Mouse (Mus musculus) limb, embryonic 14.5 days (tissue): ENCODE measurements around the gene Tbx2. TPM values are rescaled to one million over a fixed set of nuclear protein-coding genes. Genes with fewer than 3 reads are reported as not detected.

Experiments used
- ATAC-seq: fragments of 200-750 bp; cut with Nextera tagmentation; 2 replicates; pipeline ENCODE4 v1.8.0; 2017; ENCODE audit warnings: low read depth, moderate number of reproducible peaks, moderate TSS enrichment; ENCODE audit not compliant: low FRiP score
- DNase-seq: peaks from one replicate; pipeline ENCODE4 v3.0.0-alpha.2; 2015; ENCODE audit warnings: low spot score
- H3K27ac ChIP-seq: fragments of 300-500 bp; sonication (generic); replicated peaks from 2 replicates; pipeline ENCODE4 v1.5.1; 2014; ENCODE audit warnings: low read depth, mild to moderate bottlenecking, low read length, moderate library complexity, mixed read lengths
- H3K27me3 ChIP-seq: fragments of 300-500 bp; sonication (generic); 2 replicates; pipeline ENCODE4 v1.6.1; 2014; ENCODE audit warnings: low read length, mixed read lengths; ENCODE audit not compliant: control insufficient read depth, insufficient read depth
- H3K36me3 ChIP-seq: fragments of 300-500 bp; sonication (generic); 2 replicates; pipeline ENCODE4 v1.6.1; 2014; ENCODE audit warnings: mild to moderate bottlenecking, low read length, moderate library complexity, mixed read lengths; ENCODE audit not compliant: control insufficient read depth, insufficient read depth
- H3K4me1 ChIP-seq: fragments of 300-500 bp; sonication (generic); 2 replicates; pipeline ENCODE4 v1.6.1; 2014; ENCODE audit warnings: antibody characterized with exemption, low read length, mixed read lengths; ENCODE audit not compliant: control insufficient read depth, insufficient read depth
- H3K4me2 ChIP-seq: fragments of 300-500 bp; sonication (generic); replicated peaks from 2 replicates; pipeline ENCODE4 v1.6.1; 2014; ENCODE audit warnings: low read depth, mild to moderate bottlenecking, low read length, moderate library complexity; ENCODE audit not compliant: severe bottlenecking
- H3K4me3 ChIP-seq: fragments of 300-500 bp; sonication (generic); replicated peaks from 2 replicates; pipeline ENCODE4 v1.5.1; 2014; ENCODE audit warnings: low read length
- H3K9ac ChIP-seq: fragments of 300-500 bp; sonication (generic); 2 replicates; pipeline ENCODE4 v1.6.1; 2014; ENCODE audit warnings: mild to moderate bottlenecking, low read depth, low read length, moderate library complexity; ENCODE audit not compliant: severe bottlenecking
- H3K9me3 ChIP-seq: fragments of 300-500 bp; sonication (generic); 2 replicates; pipeline ENCODE4 v1.6.1; 2016; ENCODE audit warnings: low read length; ENCODE audit not compliant: control insufficient read depth
- POLR2A ChIP-seq: fragments of 200-500 bp; IDR thresholded peaks from 2 replicates; pipeline ENCODE4 v1.8.0; 2012; ENCODE audit warnings: inconsistent platforms, mild to moderate bottlenecking, moderate library complexity, borderline replicate concordance; ENCODE audit not compliant: insufficient read depth, insufficient read length; ENCODE audit errors: extremely low read depth
- whole genome bisulfite sequencing: fragments of 180-500 bp; shearing (Covaris S2); extraction: QIAGEN DNeasy Blood & Tissue Kit; methylation state at CpG from one replicate; pipeline ENCODE4 v1.1.7; 2014; 5-methylcytosine and 5-hydroxymethylcytosine counted together
- polyA plus RNA-seq, 2 experiments: library from polyadenylated mRNA; depleted of rRNA in 1 of 2; stranded (reverse) in 1 of 2; unstranded in 1 of 2; fragments of >200 nt; fragmentation: Nextera tagmentation in 1 of 2; extraction: Ambion mirVana in 1 of 2; gene quantifications; 2 replicates each; pipeline versions ENCODE4 v1.2.1 to v1.2.3; 2012 to 2014

Gene Tbx2
- polyA plus RNA-seq, 2 experiments, result 6.5 to 31.7 TPM

DNA sequence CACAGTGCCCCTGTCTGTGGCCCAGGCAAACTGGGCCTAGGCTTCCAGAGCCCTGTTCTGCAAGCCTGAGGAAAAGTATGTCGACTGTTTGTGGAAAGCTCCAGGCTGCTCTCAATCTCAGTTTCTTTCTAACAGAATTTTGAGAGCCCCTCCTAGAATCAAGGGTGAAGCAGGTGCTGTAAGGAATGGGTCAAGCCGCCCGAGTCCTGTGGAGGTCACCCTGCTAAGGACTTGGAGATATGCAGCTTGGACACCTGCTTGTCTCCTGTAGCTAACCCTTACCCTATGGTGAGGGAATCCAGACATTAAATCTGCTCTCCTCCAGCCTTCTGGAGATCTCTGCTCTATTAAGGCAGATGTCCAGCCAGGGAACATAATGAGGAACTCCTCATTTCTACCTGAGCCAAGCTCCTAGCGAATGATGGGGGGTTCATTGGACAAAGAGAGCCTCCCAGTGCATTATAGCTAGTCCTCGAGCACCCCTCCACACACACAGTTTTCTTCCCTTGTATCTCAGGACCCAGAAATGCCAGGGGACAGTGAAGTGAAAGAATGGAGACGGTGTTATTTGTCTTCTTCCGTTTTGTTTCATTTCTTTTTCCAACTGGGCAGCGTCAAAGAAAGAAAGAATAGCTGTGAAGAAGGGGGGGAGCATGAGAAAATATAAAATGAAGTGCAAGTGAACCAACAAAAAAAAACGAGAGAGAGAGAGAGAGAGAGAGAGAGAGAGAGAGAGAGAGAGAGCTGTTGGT is 2.8 kb downstream of the Tbx2 start:
- ATAC-seq (no peak), DNase-seq (no peak)
- TF ChIP-seq POLR2A, result no peak
- H3K27ac ChIP-seq, result peak overlapping the region; percentile 26; the same call in 1 of the 2 replicates
- H3K4me2 ChIP-seq, result peak overlapping the region; percentile 89
- peaks cover 73% of the 10 kb centered on the region for H3K27me3 ChIP-seq
- H3K4me1 ChIP-seq, result peaks cover 24% of the 10 kb centered on the region
- H3K9ac ChIP-seq, result peak overlapping the region; percentile 85
- H3K9me3 ChIP-seq, result no peaks in the 10 kb centered on the region
- peak overlapping the region; percentile 50 for H3K4me3 ChIP-seq
- peaks cover 26% of the 10 kb centered on the region for H3K36me3 ChIP-seq
- WGBS, result 12% methylated on average over 9 of the region's 9 CpGs

DNA sequence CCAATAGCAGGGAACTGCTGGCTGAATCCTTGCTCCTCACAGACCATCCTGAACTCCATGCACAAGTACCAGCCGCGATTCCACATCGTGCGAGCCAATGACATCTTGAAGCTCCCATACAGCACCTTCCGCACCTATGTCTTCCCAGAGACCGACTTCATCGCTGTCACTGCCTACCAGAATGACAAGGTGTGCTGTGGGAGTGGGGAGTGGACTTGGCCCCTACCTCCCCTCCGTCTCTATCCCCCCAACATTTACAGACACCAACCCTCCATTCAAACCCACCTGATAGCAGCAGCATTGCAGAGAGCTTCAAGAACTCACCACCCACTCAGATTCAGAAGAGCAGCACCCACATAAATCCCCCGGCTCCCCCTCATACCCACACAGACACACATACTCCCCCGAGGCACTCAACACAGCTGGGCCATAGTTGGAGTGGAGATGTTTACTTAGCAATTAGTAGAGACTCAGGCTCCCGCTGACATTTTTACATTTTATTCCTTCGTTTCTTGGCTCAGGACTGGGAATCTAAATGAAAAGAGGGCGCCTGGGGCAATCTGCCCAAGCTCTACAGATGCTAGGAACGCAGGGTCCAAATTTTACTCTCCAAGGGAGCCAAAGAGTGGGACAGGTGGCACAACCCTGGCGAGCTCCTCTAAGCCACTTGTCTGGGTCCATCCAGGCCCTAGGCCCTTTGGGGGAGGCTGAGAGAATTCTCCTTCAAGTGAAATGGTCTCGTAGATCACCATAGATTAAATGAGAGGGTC is 3.6 kb downstream of the Tbx2 start:
- Histone ChIP-seq H3K4me3 (peak overlapping the region; percentile 50), H3K36me3 (peaks cover 30% of the 10 kb centered on the region), H3K9me3 (no peaks in the 10 kb centered on the region), H3K9ac (peak overlapping the region; percentile 85), H3K27ac (peak overlapping the region; percentile 71; the same call in 1 of the 2 replicates), H3K27me3 (peaks cover 81% of the 10 kb centered on the region), H3K4me1 (peaks cover 27% of the 10 kb centered on the region; the same call in 1 of the 2 replicates), H3K4me2 (peak overlapping the region; percentile 89)
- no peak for ATAC-seq
- TF ChIP-seq POLR2A, result no peak
- no peak for DNase-seq
- WGBS, result 17% methylated on average over 16 of the region's 16 CpGs

DNA sequence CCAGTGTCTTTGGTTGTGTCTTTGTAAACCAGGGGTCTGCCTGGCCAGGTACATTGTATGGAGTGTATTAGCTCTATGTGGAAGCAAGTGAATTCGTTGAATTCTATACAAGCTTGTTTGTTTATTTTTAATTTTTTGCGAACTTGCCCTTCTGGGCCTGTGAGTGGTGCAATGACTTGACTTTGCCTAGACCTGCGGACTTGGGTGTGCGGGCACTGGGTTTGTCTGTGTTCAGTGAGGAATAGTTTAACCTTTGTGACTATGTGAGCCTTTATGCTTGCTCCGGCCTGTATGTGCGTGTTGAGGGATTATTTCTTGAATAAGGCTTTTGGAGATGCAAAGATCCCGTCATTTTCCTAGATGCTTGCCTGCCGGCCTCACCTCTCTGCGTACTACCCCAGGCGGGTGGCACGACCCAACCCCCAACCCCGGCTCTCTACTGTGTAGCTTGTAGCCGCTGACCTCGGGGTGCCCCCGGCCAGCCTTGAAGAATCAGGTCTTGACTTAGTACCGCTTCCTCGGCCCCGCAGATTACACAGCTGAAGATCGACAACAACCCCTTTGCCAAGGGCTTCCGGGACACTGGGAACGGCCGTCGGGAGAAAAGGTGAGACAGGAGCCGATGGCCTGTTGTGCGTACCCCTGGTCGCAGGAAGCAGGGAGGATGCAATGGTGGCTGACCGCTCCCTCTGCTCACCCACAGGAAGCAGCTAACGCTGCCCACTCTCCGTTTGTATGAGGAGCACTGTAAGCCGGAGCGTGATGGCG is 4.4 kb downstream of the Tbx2 start:
- H3K27me3 ChIP-seq, result peaks cover 81% of the 10 kb centered on the region
- ATAC-seq (no peak), DNase-seq (no peak)
- peaks cover 25% of the 10 kb centered on the region; the same call in 1 of the 2 replicates for H3K4me1 ChIP-seq
- TF ChIP-seq POLR2A, result no peak
- no peaks in the 10 kb centered on the region for H3K9me3 ChIP-seq
- H3K4me3 ChIP-seq, result peak overlapping the region; percentile 50
- peak overlapping the region; percentile 71 for H3K27ac ChIP-seq
- WGBS, result 11% methylated on average over 32 of the region's 32 CpGs
- H3K36me3 ChIP-seq, result peaks cover 30% of the 10 kb centered on the region
- H3K9ac ChIP-seq, result peak overlapping the region; percentile 85
- H3K4me2 ChIP-seq, result peak overlapping the region; percentile 89

DNA sequence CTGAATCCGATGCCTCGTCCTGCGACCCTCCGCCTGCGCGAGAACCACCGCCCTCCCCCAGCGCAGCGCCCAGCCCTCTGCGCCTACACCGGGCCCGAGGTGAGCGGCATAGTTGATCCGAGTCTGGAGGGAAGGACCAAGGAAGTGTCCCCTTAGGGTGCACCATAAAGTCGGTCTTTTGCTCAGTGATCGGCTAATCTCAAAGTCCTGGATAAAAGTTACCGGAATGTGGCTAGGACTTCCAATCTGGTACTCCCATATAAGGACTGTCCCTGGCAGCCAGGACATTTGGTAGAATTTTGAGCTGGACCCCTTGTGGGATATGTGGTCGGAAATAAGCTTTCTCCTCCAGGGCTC is 4.9 kb downstream of the Tbx2 start:
- no peak for TF ChIP-seq POLR2A
- Histone ChIP-seq H3K4me1 (peaks cover 21% of the 10 kb centered on the region; the same call in 1 of the 2 replicates), H3K27ac (peak overlapping the region; percentile 71), H3K27me3 (peaks cover 78% of the 10 kb centered on the region), H3K4me3 (peak overlapping the region; percentile 50), H3K36me3 (peaks cover 30% of the 10 kb centered on the region), H3K4me2 (peak overlapping the region; percentile 89), H3K9ac (peak overlapping the region; percentile 85), H3K9me3 (no peaks in the 10 kb centered on the region)
- DNase-seq, result no peak
- WGBS, result 6% methylated on average over 18 of the region's 18 CpGs
- no peak for ATAC-seq
